Mouse (Mus musculus) testis, adult 2 months (tissue): ENCODE measurements around the gene Aldh1l1.

Experiments
- CTCF ChIP-seq: fragments of 200-500 bp; IDR thresholded peaks from 2 replicates; pipeline ENCODE4 v1.5.1; 2012; ENCODE audit warnings: low read depth, mild to moderate bottlenecking, inconsistent platforms, low read length, moderate library complexity; ENCODE audit not compliant: control insufficient read depth, insufficient read depth, insufficient replicate concordance
- POLR2A ChIP-seq: fragments of 200-500 bp; IDR thresholded peaks from 2 replicates; pipeline ENCODE4 v1.6.1; 2012; ENCODE audit warnings: low read depth, mild to moderate bottlenecking, inconsistent platforms, low read length, moderate library complexity; ENCODE audit not compliant: control insufficient read depth

GRCm38 (mm10) chr6:90494155-90494554 is 7.9 kb downstream of the Aldh1l1 start:
- TF ChIP-seq CTCF: no peak
- TF ChIP-seq POLR2A: no peak
